Mouse (Mus musculus) midbrain, postnatal 0 days (tissue): ENCODE results near the gene Gm32742. TPM values are rescaled to one million over a fixed set of nuclear protein-coding genes. Genes with fewer than 3 reads are reported as not detected.
"Not testable (repeated sequence)": the region's sequence is repeated elsewhere in the genome, so short reads cannot be mapped to it uniquely, and the experiment has no call there.

ENCODE experiments used
- ATAC-seq: fragments of 200-750 bp; cut with Nextera tagmentation; 2 replicates; pipeline ENCODE4 v1.8.0; 2017; ENCODE audit warnings: moderate number of reproducible peaks, mild to moderate bottlenecking, moderate TSS enrichment, moderate library complexity; ENCODE audit not compliant: low FRiP score
- DNase-seq: peaks from one replicate; pipeline ENCODE4 v3.0.0-alpha.2; 2015; ENCODE audit warnings: low spot score
- H3K27ac ChIP-seq: fragments of 300-500 bp; sonication (generic); 2 replicates; pipeline ENCODE4 v1.5.1; 2014; ENCODE audit warnings: low read depth, mild to moderate bottlenecking, low read length, mixed read lengths
- H3K27me3 ChIP-seq: fragments of 300-500 bp; sonication (generic); 2 replicates; pipeline ENCODE4 v1.6.1; 2014; ENCODE audit warnings: low read length, control low read depth, mixed read lengths; ENCODE audit not compliant: insufficient read depth
- H3K36me3 ChIP-seq: fragments of 300-500 bp; sonication (generic); 2 replicates; pipeline ENCODE4 v1.6.1; 2014; ENCODE audit warnings: low read length, control low read depth, mixed read lengths; ENCODE audit not compliant: insufficient read depth
- H3K4me1 ChIP-seq: fragments of 300-500 bp; sonication (generic); 2 replicates; pipeline ENCODE4 v1.6.1; 2014; ENCODE audit warnings: mild to moderate bottlenecking, control low read depth, antibody characterized with exemption, low read length, mixed read lengths; ENCODE audit not compliant: insufficient read depth
- H3K4me2 ChIP-seq: fragments of 300-500 bp; sonication (generic); 2 replicates; pipeline ENCODE4 v1.6.1; 2014; ENCODE audit warnings: low read depth, mild to moderate bottlenecking, low read length, mixed read lengths; ENCODE audit not compliant: poor library complexity, severe bottlenecking
- H3K4me3 ChIP-seq: fragments of 300-500 bp; sonication (generic); 2 replicates; pipeline ENCODE4 v1.5.1; 2014; ENCODE audit warnings: low read depth, mild to moderate bottlenecking, low read length, moderate library complexity
- H3K9ac ChIP-seq: fragments of 300-500 bp; sonication (generic); replicated peaks from 2 replicates; pipeline ENCODE4 v1.6.1; 2014; ENCODE audit warnings: mild to moderate bottlenecking, low read length, moderate library complexity, mixed read lengths; ENCODE audit not compliant: poor library complexity, severe bottlenecking
- H3K9me3 ChIP-seq: fragments of 300-500 bp; sonication (generic); 2 replicates; pipeline ENCODE4 v1.6.1; 2016; ENCODE audit warnings: low read length, control low read depth
- CTCF ChIP-seq: IDR thresholded peaks from 2 replicates; pipeline ENCODE4 v1.5.1; 2016; ENCODE audit warnings: antibody characterized with exemption, mild to moderate bottlenecking
- WGBS: fragments of 180-500 bp; shearing (Covaris S2); extraction: QIAGEN DNeasy Blood & Tissue Kit; methylation state at CpG from one replicate; pipeline ENCODE4 v1.1.7; 2014; 5-methylcytosine and 5-hydroxymethylcytosine counted together
- polyA plus RNA-seq: library from polyadenylated mRNA; unstranded; fragments of >200 nt; fragmentation: Nextera tagmentation; extraction: Ambion mirVana; gene quantifications from 2 replicates; pipeline ENCODE4 v1.2.1, GENCODE M21; 2015
- total RNA-seq: library from RNA; depleted of rRNA; stranded (reverse); fragments of >200 nt; gene quantifications from 2 replicates; pipeline ENCODE4 v1.2.3, GENCODE M21; 2014

Gm32742 gene
- total and polyA plus RNA-seq, 2 experiments from 2014 or later = not detected

- Histone ChIP-seq H3K36me3 (no peaks in the 10 kb centered on the region), H3K4me1 (no peaks in the 10 kb centered on the region), H3K27ac (no peak overlapping the region), H3K27me3 (no peaks in the 10 kb centered on the region), H3K4me2 (no peak overlapping the region), H3K4me3 (no peak overlapping the region), H3K9ac (no peak overlapping the region), H3K9me3 (no peaks in the 10 kb centered on the region)
- no peak for TF ChIP-seq CTCF
- ATAC-seq (no peak), DNase-seq (no peak)
- 68% methylated on average over 1 of the region's 1 CpGs for WGBS
Measured at GRCm38 (mm10) chr9:51143437-51143836, 21.9 kb downstream of the Gm32742 start.

- no peak overlapping the region for H3K27ac ChIP-seq
- no peak for TF ChIP-seq CTCF
- no peak overlapping the region for H3K9ac ChIP-seq
- H3K27me3 ChIP-seq = no peaks in the 10 kb centered on the region
- H3K36me3 ChIP-seq = no peaks in the 10 kb centered on the region
- 83% methylated on average over 3 of the region's 3 CpGs for WGBS
- ATAC-seq = no peak
- H3K9me3 ChIP-seq = no peaks in the 10 kb centered on the region
- no peak overlapping the region for H3K4me3 ChIP-seq
- H3K4me2 ChIP-seq = no peak overlapping the region
- no peaks in the 10 kb centered on the region for H3K4me1 ChIP-seq
- DNase-seq = no peak
Measured at GRCm38 (mm10) chr9:51140711-51141110, 24.6 kb downstream of the Gm32742 start.

GRCm38 (mm10) chr9:51139401-51139800 lies 25.9 kb downstream of the Gm32742 start:
- H3K27ac ChIP-seq, H3K27me3 ChIP-seq, H3K9me3 ChIP-seq, H3K36me3 ChIP-seq, H3K4me2 ChIP-seq, H3K4me3 ChIP-seq, DNase-seq, ATAC-seq, H3K9ac ChIP-seq, H3K4me1 ChIP-seq: not testable (repeated sequence)
- 87% methylated on average over 1 of the region's 1 CpGs for WGBS

GRCm38 (mm10) chr9:51138301-51138700 lies 27.0 kb downstream of the Gm32742 start:
- Histone ChIP-seq H3K9me3 (no peaks in the 10 kb centered on the region), H3K27me3 (no peaks in the 10 kb centered on the region), H3K4me1 (no peaks in the 10 kb centered on the region), H3K4me3 (no peak overlapping the region), H3K9ac (no peak overlapping the region), H3K36me3 (no peaks in the 10 kb centered on the region), H3K4me2 (no peak overlapping the region), H3K27ac (no peak overlapping the region)
- DNase-seq = no peak
- 94% methylated on average over 1 of the region's 1 CpGs for WGBS
- ATAC-seq = no peak
- TF ChIP-seq CTCF = no peak

GRCm38 (mm10) chr9:51137836-51138235 lies 27.5 kb downstream of the Gm32742 start:
- Histone ChIP-seq H3K9me3 (no peaks in the 10 kb centered on the region), H3K4me3 (no peak overlapping the region), H3K36me3 (no peaks in the 10 kb centered on the region), H3K27me3 (no peaks in the 10 kb centered on the region), H3K4me1 (no peaks in the 10 kb centered on the region), H3K9ac (no peak overlapping the region), H3K27ac (no peak overlapping the region), H3K4me2 (no peak overlapping the region)
- DNase-seq (no peak), ATAC-seq (no peak)
- no peak for TF ChIP-seq CTCF
- 79% methylated on average over 1 of the region's 1 CpGs for WGBS

GRCm38 (mm10) chr9:51137432-51137831 lies 27.9 kb downstream of the Gm32742 start:
- DNase-seq = no peak
- H3K27me3 ChIP-seq = no peaks in the 10 kb centered on the region
- no peak for TF ChIP-seq CTCF
- H3K4me3 ChIP-seq = no peak overlapping the region
- no peak for ATAC-seq
- no peak overlapping the region for H3K27ac ChIP-seq
- H3K9ac ChIP-seq = no peak overlapping the region
- H3K4me1 ChIP-seq = no peaks in the 10 kb centered on the region
- WGBS = 87% methylated on average over 4 of the region's 4 CpGs
- H3K4me2 ChIP-seq = no peak overlapping the region
- H3K9me3 ChIP-seq = no peaks in the 10 kb centered on the region
- H3K36me3 ChIP-seq = no peaks in the 10 kb centered on the region
